Mouse (Mus musculus) retina, embryonic 14.5 days (tissue): ENCODE measurements around the gene Gpr142.
A peak's percentile ranks its signal among the peaks of the same experiment; 100 is the strongest.

ENCODE experiments used
- DNase-seq: peaks from one replicate; pipeline ENCODE4 v3.0.0-alpha.2; 2015; ENCODE audit warnings: low spot score

The Gpr142 gene

DNA sequence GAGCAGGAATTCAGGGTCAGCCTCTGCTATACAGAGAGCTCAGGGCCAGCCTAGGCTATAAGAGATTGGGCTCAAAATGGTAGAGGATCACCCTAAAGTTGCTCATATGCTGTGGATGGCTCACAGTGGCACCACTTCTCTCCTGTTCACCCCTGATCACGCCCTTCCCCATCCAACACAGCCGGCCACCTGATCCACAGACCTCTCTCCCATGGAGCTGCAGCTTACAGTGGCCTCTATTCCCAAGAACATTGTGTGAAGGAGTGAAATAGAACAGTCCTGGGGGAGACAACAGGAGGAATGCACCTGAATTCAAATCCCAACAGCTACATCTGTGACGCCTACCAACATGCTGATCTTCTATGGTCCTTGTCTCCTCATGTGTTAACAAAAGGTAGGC is at the start of gene Gpr142:
Gene Gpr142, plus strand, starts transcription at position 301 of the 400 bp plus-strand sequence.
- DNase-seq: no peak

- DNase-seq: peak; percentile 82
These were observed 33.6 kb upstream of the Gpr142 start, which contains the start of gene Kif19a for GRCm38 (mm10) chr11:114764820-114765818. Gene Kif19a (plus strand): TSS chr11:114765388.

- no peak for DNase-seq
These were observed 28.8 kb upstream of the Gpr142 start for GRCm38 (mm10) chr11:114769911-114770310.

GRCm38 (mm10) chr11:114771896-114772295 is 26.8 kb upstream of the Gpr142 start:
- DNase-seq: no peak

DNA sequence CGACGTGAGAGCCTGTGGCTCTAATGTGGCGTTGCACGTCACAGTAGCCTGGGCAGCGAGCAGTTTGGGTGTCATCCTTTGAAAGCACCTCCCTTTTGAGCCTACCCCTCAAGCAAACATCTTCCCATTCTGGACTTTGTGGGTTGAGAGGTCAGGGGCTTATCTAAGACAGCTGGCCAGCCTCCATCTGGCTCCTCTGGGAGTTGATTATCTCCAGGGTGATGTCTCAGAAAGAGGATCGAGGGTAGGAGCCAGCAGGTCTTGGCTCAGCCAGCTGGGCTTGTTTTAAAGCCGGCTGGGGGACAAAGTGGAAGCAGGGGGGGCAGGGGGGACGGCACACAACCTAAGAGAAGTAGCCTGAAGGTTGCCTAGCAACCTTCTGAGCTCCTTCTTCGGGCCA is 18.6 kb upstream of the Gpr142 start:
- DNase-seq: peak; percentile 70

- DNase-seq: no peak
These were observed 12.8 kb upstream of the Gpr142 start for GRCm38 (mm10) chr11:114785892-114786291.

- DNase-seq: peak; percentile 56
These were observed 12.4 kb upstream of the Gpr142 start for GRCm38 (mm10) chr11:114786326-114786725.

DNA sequence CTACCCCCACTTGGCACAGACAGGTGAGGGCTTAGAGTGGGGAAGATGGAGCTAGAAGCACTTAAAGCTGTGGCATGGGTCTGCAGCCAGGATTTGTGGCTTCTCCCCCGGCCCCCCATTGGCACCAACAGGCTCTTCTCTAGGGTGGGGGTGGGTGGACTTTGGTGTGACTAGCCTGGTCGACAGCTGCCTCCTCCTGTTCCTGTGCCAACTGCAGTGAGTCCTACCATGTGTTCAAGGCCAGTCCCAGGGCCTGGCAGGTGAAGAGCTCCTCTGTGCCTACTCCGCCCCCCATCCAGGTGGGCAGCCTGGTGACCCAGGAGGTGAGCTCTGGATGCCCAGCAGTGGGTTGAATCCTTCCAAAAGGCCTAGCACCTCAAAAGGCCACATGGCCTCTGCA is 11.1 kb upstream of the Gpr142 start:
- no peak for DNase-seq

- peak; percentile 92 for DNase-seq
These were observed 9.5 kb upstream of the Gpr142 start for GRCm38 (mm10) chr11:114789061-114789714.

DNA sequence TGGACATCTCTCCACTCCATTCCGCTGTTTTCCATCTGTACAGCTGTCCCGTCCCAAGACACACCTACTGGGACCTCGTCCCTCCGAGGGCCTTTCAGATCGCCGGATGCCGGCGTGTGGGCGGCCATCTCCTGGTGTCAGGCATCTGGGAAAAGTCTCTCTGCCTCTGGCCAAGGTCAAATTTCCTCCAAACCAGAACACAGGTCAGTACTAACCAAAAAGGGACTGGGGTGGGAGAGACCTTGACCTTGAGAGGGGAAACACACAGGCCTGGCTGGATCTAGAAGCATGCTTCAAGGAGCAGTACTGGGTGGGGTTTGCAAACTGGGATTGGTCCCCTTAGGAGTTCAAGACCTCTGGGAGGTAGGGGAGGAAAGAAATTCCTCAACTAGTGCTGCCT is 9.0 kb upstream of the Gpr142 start:
- DNase-seq: no peak

GRCm38 (mm10) chr11:114790171-114790570 is 8.6 kb upstream of the Gpr142 start:
- DNase-seq: no peak

- peak; percentile 50 for DNase-seq
These were observed 7.9 kb upstream of the Gpr142 start for GRCm38 (mm10) chr11:114790841-114791240.

DNA sequence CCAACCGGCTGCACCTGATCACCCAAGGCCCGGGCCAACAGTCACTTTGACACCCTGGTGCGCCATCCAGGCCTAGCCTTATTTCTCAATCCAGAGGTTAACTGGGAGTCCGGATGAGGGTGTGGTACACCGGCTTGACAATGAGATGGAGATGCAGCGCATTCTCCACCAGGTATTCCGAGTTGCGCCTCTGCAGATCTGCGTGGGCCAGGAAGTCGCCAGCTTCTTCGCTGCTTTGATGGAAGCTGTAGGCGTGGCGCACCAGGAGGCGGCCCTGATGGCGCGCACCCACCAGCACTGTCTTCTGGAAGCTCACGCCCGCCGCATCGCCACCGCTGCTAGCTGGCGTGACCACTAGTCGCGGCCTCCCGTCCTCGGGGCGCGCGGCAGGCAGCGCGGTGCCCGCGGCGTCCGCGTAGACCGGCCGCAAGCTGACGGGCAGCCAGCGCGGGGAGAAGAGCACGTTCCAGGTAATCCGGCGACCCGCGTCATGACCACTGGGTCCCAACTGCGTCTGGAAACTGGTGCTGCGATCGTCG is 7.3 kb upstream of the Gpr142 start:
- no peak for DNase-seq

- DNase-seq: peak; percentile 67
These were observed 6.8 kb upstream of the Gpr142 start for GRCm38 (mm10) chr11:114791891-114792411.

DNA sequence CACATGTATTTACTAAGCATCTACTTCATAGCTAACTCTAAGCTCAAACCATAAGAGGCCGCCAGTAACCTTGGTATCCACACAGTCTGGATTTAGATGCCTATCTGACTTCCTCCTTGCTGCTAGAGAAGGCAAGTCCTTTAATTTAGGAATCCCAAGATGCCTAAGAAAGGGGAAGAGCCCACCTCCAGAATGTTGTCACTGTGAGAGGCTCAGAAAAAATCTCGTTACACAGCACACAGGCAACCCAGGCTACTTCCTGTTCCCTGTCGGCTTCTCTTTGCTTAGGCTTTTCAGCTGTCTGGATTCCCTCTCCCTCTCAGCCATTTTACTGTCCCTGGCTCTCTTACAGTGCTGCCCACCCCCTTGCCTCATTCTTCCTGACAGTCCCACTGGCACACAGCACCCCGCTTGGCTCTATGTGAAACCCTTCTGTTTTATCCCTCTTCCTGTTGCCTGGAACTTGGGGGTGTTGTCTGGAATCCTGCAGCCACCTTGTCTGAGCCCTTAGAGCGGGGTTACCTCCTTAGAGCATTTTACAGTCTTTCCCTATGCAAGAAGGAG is 5.7 kb upstream of the Gpr142 start:
- no peak for DNase-seq

GRCm38 (mm10) chr11:114793868-114794545 is 4.7 kb upstream of the Gpr142 start:
- DNase-seq: no peak

GRCm38 (mm10) chr11:114794691-114795090 is 4.0 kb upstream of the Gpr142 start:
- no peak for DNase-seq

GRCm38 (mm10) chr11:114795231-114795746 is 3.4 kb upstream of the Gpr142 start:
- DNase-seq: peak; percentile 94

GRCm38 (mm10) chr11:114795848-114796322 is 2.8 kb upstream of the Gpr142 start, which contains the start of gene Btbd17:
Gene Btbd17 (minus strand): TSS chr11:114795945.
- peak; percentile 88 for DNase-seq

- DNase-seq: no peak
These were observed 1.5 kb upstream of the Gpr142 start for GRCm38 (mm10) chr11:114797176-114797575.

DNA sequence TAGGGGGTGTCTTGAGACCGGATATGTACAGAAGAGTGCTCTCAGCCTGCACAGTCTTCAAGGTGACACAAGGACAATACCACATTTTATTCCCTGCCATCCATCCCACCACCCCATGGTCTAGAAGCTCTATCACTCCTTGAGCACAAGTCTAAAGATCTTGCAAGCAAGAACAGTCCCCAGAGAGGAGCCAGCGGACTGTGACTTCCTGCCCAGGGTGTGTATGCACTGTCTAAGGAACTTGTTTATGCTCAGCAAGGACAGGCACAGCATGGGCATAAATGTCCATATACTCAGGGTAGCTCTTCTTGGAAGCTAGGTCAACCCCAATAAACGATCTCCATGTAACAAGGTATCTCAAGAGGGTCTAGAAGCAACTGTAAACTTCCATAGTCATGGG is 743 bp upstream of the Gpr142 start:
- no peak for DNase-seq
